Mouse (Mus musculus): ENCODE results near the gene Farsa.

- no peak for TF ChIP-seq CTCF (IDR thresholded peaks at IDR 0.05; ENCODE audit: low read depth, low read length)
- no peak for TF ChIP-seq POLR2AphosphoS5 (IDR thresholded peaks at IDR 0.05; ENCODE audit: insufficient replicate concordance, low read depth, low read length)
- TF ChIP-seq TAL1 (conservative IDR thresholded peaks at IDR 0.05; ENCODE audit: low read depth, low read length), result no peak
- no peak for TF ChIP-seq GATA2 (IDR thresholded peaks at IDR 0.05; ENCODE audit: borderline replicate concordance, low read depth, low read length)
- no peak for TF ChIP-seq GATA1 (IDR thresholded peaks at IDR 0.05; ENCODE audit: borderline replicate concordance, low read length)
Measured at GRCm38 (mm10) chr8:84834866-84835855, 21.6 kb upstream of the Farsa start.
